Mouse (Mus musculus) liver (tissue): ENCODE data around the gene Cdc25b.
A peak's percentile ranks its signal among the peaks of the same experiment; 100 is the strongest.

Experiments used
- DNase-seq: peaks from one replicate; pipeline ENCODE4 v3.0.0-alpha.2; 2020; ENCODE audit warnings: mixed read lengths

Gene Cdc25b

GRCm38 (mm10) chr2:131186771-131187601 is at the start of gene Cdc25b, which contains the start of gene Spef1:
Cdc25b (plus strand) TSS chr2:131186949.
Spef1 (minus strand) TSS chr2:131187282.
- DNase-seq = peak; percentile 98

- DNase-seq = no peak
Observed at GRCm38 (mm10) chr2:131138296-131138695, 48.5 kb upstream of the Cdc25b start.

- DNase-seq = no peak
Observed at GRCm38 (mm10) chr2:131138760-131139159, 48.0 kb upstream of the Cdc25b start.

- no peak for DNase-seq
Observed at GRCm38 (mm10) chr2:131139287-131139686, 47.5 kb upstream of the Cdc25b start.

GRCm38 (mm10) chr2:131139886-131140532 is 46.7 kb upstream of the Cdc25b start:
- DNase-seq = peak; percentile 3

GRCm38 (mm10) chr2:131140533-131140905 is 46.2 kb upstream of the Cdc25b start:
- DNase-seq = no peak

GRCm38 (mm10) chr2:131141336-131141986 is 45.3 kb upstream of the Cdc25b start:
- no peak for DNase-seq

- peak; percentile 91 for DNase-seq
Observed at GRCm38 (mm10) chr2:131142592-131142991, 44.2 kb upstream of the Cdc25b start.

GRCm38 (mm10) chr2:131143007-131143780 is 43.6 kb upstream of the Cdc25b start:
- DNase-seq = no peak

- DNase-seq = no peak
Observed at GRCm38 (mm10) chr2:131145121-131145520, 41.6 kb upstream of the Cdc25b start.

- no peak for DNase-seq
Observed at GRCm38 (mm10) chr2:131145536-131145935, 41.2 kb upstream of the Cdc25b start.

GRCm38 (mm10) chr2:131146193-131147042 is 40.3 kb upstream of the Cdc25b start:
- DNase-seq = no peak

GRCm38 (mm10) chr2:131147043-131147365 is 39.7 kb upstream of the Cdc25b start:
- DNase-seq = no peak

GRCm38 (mm10) chr2:131148353-131149253 is 38.1 kb upstream of the Cdc25b start:
- no peak for DNase-seq

GRCm38 (mm10) chr2:131149254-131149578 is 37.5 kb upstream of the Cdc25b start:
- DNase-seq = no peak

- DNase-seq = peak; percentile 81
Observed at GRCm38 (mm10) chr2:131152166-131152730, 34.5 kb upstream of the Cdc25b start.

- no peak for DNase-seq
Observed at GRCm38 (mm10) chr2:131154036-131154435, 32.7 kb upstream of the Cdc25b start.

GRCm38 (mm10) chr2:131156987-131157386 is 29.8 kb upstream of the Cdc25b start:
- no peak for DNase-seq

- peak; percentile 88 for DNase-seq
Observed at GRCm38 (mm10) chr2:131159491-131159910, 27.2 kb upstream of the Cdc25b start.

GRCm38 (mm10) chr2:131159938-131160581 is 26.7 kb upstream of the Cdc25b start, which contains the start of gene 1700037H04Rik:
1700037H04Rik (minus strand) TSS chr2:131160081.
- peak; percentile 98 for DNase-seq
